In the genomic region with DNA sequence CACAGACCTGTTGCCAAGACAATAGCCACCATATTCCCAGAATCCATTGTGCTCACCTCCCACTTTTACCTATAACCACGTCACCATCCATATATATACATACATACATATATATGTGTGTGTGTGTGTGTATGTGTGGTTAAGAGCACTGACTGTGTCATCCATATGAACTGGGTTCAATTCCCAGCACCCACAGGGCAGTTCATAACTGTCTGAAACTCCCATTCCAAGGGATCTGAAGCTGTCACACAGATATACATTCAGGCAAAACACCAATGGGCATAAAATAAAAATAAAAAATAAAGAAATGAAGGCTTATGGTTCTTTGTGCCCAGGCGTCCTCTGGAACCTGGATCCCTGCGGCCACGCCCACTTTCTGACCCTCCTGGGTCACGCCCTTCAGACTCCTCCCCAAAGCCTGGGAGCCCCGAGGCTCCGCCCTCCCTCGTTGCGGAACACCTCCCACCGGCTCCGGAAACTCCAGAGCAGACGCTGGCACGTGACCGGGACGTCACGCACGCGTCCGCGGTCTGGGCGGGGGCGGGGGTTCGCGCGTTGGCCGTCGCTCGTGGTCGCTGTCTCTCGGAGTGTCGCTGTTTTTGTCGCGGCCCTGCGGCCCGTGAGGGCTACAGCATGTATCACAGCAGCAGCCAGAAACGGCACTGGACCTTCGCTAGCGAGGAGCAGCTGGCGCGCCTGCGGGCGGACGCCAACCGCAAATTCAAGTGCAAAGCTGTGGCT, we compare ENCODE assay signal across 7 mouse cellular contexts. TPM values are rescaled to one million over a fixed set of nuclear protein-coding genes. Genes with fewer than 3 reads are reported as not detected.
DNase-seq lines count a peak whose midpoint lies in the region; ATAC-seq lines count a peak whose summit lies in the region.

A gene (plus strand): TSS at position 506 of the 741 bp plus-strand sequence.

- peak within 1 kb of the TSS; percentile 60 for H3K4me2 ChIP-seq in embryonic facial prominence, embryonic 12.5 days (replicated peaks)
- peak within 1 kb of the TSS; percentile 70 for H3K4me2 ChIP-seq in limb, embryonic 11.5 days (ENCODE audit: low read depth, severe bottlenecking)
- peak within 1 kb of the TSS; percentile 74 for H3K4me2 ChIP-seq in midbrain, embryonic 14.5 days (ENCODE audit: low read length)

- no peaks in the 10 kb centered on the region for H3K4me1 ChIP-seq in embryonic facial prominence, embryonic 12.5 days
- no peaks in the 10 kb centered on the region for H3K4me1 ChIP-seq in limb, embryonic 11.5 days (ENCODE audit: control insufficient read depth, insufficient read depth, low read length)
- peaks cover 10% of the 10 kb centered on the region for H3K4me1 ChIP-seq in midbrain, embryonic 14.5 days (ENCODE audit: control insufficient read depth, insufficient read depth, low read length)

- H3K36me3 ChIP-seq in embryonic facial prominence, embryonic 12.5 days = peaks cover 17% of the 10 kb centered on the region
- H3K36me3 ChIP-seq in limb, embryonic 11.5 days (ENCODE audit: control insufficient read depth, insufficient read depth, low read length) = peaks cover 8% of the 10 kb centered on the region; the same call in 1 of the 2 replicates
- peaks cover 18% of the 10 kb centered on the region for H3K36me3 ChIP-seq in midbrain, embryonic 14.5 days (ENCODE audit: control insufficient read depth, insufficient read depth, low read length)

- H3K9ac ChIP-seq in embryonic facial prominence, embryonic 12.5 days = peak within 1 kb of the TSS; percentile 83
- peak within 1 kb of the TSS; percentile 85 for H3K9ac ChIP-seq in limb, embryonic 11.5 days (ENCODE audit: low read length)
- H3K9ac ChIP-seq in midbrain, embryonic 14.5 days (replicated peaks; ENCODE audit: low read length) = peak within 1 kb of the TSS; percentile 89

- 1% methylated on average over 44 of the region's 44 CpGs for WGBS in embryonic facial prominence, embryonic 12.5 days
- 1% methylated on average over 44 of the region's 44 CpGs for WGBS in limb, embryonic 11.5 days
- 1% methylated on average over 44 of the region's 44 CpGs for WGBS in midbrain, embryonic 14.5 days

- no peaks in the 10 kb centered on the region for H3K9me3 ChIP-seq in embryonic facial prominence, embryonic 12.5 days
- no peaks in the 10 kb centered on the region for H3K9me3 ChIP-seq in limb, embryonic 11.5 days (ENCODE audit: control insufficient read depth, low read length)
- H3K9me3 ChIP-seq in midbrain, embryonic 14.5 days (ENCODE audit: control insufficient read depth, low read length) = no peaks in the 10 kb centered on the region

- no peaks in the 10 kb centered on the region for H3K27me3 ChIP-seq in embryonic facial prominence, embryonic 12.5 days
- no peaks in the 10 kb centered on the region for H3K27me3 ChIP-seq in limb, embryonic 11.5 days (ENCODE audit: control insufficient read depth, insufficient read depth, low read length)
- no peaks in the 10 kb centered on the region for H3K27me3 ChIP-seq in midbrain, embryonic 14.5 days (ENCODE audit: control insufficient read depth, insufficient read depth, low read length)

- DNase-seq in adrenal gland, postnatal 25 days = peak; percentile 94
- peak; percentile 99 for DNase-seq in heart, adult 11 months
- peak; percentile 93 for DNase-seq in kidney, adult 18-20 months
- peak; percentile 92 for DNase-seq in limb, embryonic 11.5 days (ENCODE audit: low spot score)
- DNase-seq in midbrain, embryonic 14.5 days = peak; percentile 96
- peak; percentile 83 to 88 for DNase-seq in spleen, adult 18-20 months

- peak within 1 kb of the TSS; percentile 67 for H3K27ac ChIP-seq in embryonic facial prominence, embryonic 12.5 days
- H3K27ac ChIP-seq in limb, embryonic 11.5 days (replicated peaks; ENCODE audit: low read depth, low read length) = no peak within 1 kb of the TSS
- H3K27ac ChIP-seq in midbrain, embryonic 14.5 days (replicated peaks; ENCODE audit: low read depth, low read length) = peak within 1 kb of the TSS; percentile 86

- peak within 1 kb of the TSS; percentile 78 for H3K4me3 ChIP-seq in embryonic facial prominence, embryonic 12.5 days
- peak within 1 kb of the TSS; percentile 84 for H3K4me3 ChIP-seq in limb, embryonic 11.5 days (ENCODE audit: low read depth, low read length)
- peak within 1 kb of the TSS; percentile 88 for H3K4me3 ChIP-seq in midbrain, embryonic 14.5 days (replicated peaks; ENCODE audit: low read depth, low read length)

- ATAC-seq in embryonic facial prominence, embryonic 12.5 days (ENCODE audit: insufficient number of reproducible peaks, insufficient read depth, low FRiP score, low TSS enrichment) = peak; percentile 95
- ATAC-seq in limb, embryonic 11.5 days (ENCODE audit: insufficient number of reproducible peaks, low FRiP score, low TSS enrichment, low read depth) = peak; percentile 99
- peak; percentile 99 for ATAC-seq in midbrain, embryonic 14.5 days (ENCODE audit: low FRiP score, low TSS enrichment)

RNA-seq across cellular contexts. Expression of the gene that starts here (rescaled TPM):
- total RNA-seq in adrenal gland, postnatal 25 days (2021) = 45.5 and 60.3 TPM in 2 replicates
- polyA plus RNA-seq in embryonic facial prominence, embryonic 12.5 days (2016; fragmentation: Nextera tagmentation; extraction: Ambion mirVana) = 102 and 104 TPM in 2 replicates
- 102 and 110 TPM in 2 replicates for polyA plus RNA-seq in limb, embryonic 11.5 days (2014; fragmentation: Nextera tagmentation; extraction: Ambion mirVana)
- polyA plus RNA-seq in midbrain, embryonic 14.5 days (2014; fragmentation: Nextera tagmentation; extraction: Ambion mirVana) = 99.7 and 108 TPM in 2 replicates
